Mouse (Mus musculus): ENCODE measurements at regions not wholly inside any gene's neighbourhood (a gene's known extent, or its start where the extent isn't known, plus 50 kb on each side); places are given as distances from the start of the nearest gene placed in this dataset.

DNA sequence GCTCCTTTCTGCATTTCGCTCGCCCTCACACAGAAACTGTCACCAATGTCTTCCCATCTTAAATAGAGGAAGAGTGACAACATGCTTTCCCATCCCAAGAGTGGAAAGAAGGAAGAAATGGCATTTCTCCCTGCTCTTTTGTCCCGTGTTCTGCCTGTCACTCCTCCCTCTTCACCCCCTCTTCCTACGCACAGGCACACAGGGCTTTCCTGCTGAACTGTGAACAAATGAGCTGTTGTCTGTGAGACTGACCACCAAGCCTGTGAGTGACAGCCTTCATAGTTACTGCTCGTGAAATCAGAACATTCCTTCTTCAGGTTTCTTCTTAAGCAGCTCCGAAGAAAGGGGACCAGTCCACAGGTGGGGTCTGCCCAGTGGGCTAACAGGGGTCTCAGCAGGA is 1134.8 kb upstream of the Gulo start:
- peaks cover 4% of the 10 kb centered on the region; the same call in 1 of the 2 replicates for H3K4me1 ChIP-seq (ENCODE audit: control insufficient read depth, insufficient read depth, low read length)
- H3K4me3 ChIP-seq (ENCODE audit: low read depth, low read length): no peak overlapping the region
- H3K4me2 ChIP-seq: no peak overlapping the region
- WGBS: 61% methylated on average over 6 of the region's 6 CpGs
- H3K27me3 ChIP-seq (ENCODE audit: control insufficient read depth, insufficient read depth, low read length): no peaks in the 10 kb centered on the region
- H3K36me3 ChIP-seq (ENCODE audit: control insufficient read depth, insufficient read depth, low read length): no peaks in the 10 kb centered on the region
- ATAC-seq (ENCODE audit: low FRiP score): no peak
- H3K9me3 ChIP-seq (ENCODE audit: control insufficient read depth, low read length): no peaks in the 10 kb centered on the region
- H3K27ac ChIP-seq (ENCODE audit: low read depth, low read length): no peak overlapping the region
- DNase-seq (ENCODE audit: low spot score, missing footprints): peak; percentile 81
- H3K9ac ChIP-seq (ENCODE audit: low read length): no peak overlapping the region

GRCm38 (mm10) chr14:67142556-67143250 is 1133.7 kb upstream of the Gulo start:
- Histone ChIP-seq H3K9ac (ENCODE audit: low read length) (no peak overlapping the region), H3K4me1 (ENCODE audit: control insufficient read depth, insufficient read depth, low read length) (peaks cover 4% of the 10 kb centered on the region; the same call in 1 of the 2 replicates), H3K4me3 (ENCODE audit: low read depth, low read length) (no peak overlapping the region), H3K9me3 (ENCODE audit: control insufficient read depth, low read length) (no peaks in the 10 kb centered on the region), H3K36me3 (ENCODE audit: control insufficient read depth, insufficient read depth, low read length) (no peaks in the 10 kb centered on the region), H3K27me3 (ENCODE audit: control insufficient read depth, insufficient read depth, low read length) (no peaks in the 10 kb centered on the region), H3K4me2 (no peak overlapping the region), H3K27ac (ENCODE audit: low read depth, low read length) (no peak overlapping the region)
- ATAC-seq (ENCODE audit: low FRiP score) (no peak), DNase-seq (ENCODE audit: low spot score, missing footprints) (peak; percentile 41)
- 79% methylated on average over 6 of the region's 6 CpGs for WGBS

DNA sequence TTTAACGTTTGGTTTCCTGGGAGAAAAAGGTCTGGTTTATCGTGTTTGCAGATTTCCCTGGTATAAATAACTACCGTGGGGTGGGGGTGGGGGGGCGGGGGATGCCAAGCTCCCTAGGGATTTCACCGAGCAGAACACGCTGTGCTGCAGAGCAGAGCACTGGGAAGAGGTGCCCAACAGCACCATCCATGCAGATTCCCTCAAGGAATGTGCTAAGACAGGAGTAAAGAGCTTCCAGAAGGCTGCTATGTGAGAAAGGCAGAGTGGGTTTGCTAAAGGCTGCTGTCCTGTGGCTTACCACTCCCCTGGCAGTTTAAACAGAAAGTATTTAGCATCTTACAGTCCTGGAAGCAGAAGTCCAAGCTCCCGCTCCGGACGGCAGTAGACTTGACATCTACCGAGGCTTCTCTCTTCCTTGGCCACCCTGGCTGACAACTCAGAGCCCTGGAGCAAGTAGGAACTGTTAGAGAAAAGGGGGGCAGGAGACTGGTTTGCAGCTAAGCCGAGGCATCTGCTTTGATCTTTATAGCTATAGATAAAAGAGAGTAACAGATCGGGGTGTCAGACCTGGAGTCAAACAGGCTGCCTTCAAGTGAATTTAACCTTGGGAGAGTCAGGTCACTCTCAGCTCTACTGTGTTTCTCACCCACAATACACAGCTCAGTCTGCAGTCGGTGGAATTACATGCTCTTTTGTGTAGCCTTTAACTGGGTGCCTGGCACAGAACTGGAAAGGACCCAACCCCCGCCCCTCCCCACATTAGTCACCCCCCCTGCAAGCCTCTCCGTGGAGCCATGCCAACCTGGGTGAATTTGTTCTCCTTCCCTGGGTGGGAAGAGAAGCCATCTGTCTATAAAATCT is 1132.8 kb upstream of the Gulo start:
- no peaks in the 10 kb centered on the region for H3K36me3 ChIP-seq (ENCODE audit: control insufficient read depth, insufficient read depth, low read length)
- H3K4me3 ChIP-seq (ENCODE audit: low read depth, low read length): no peak overlapping the region
- 51% methylated on average over 15 of the region's 15 CpGs for WGBS
- peak; percentile 66 for DNase-seq (ENCODE audit: low spot score, missing footprints)
- H3K9me3 ChIP-seq (ENCODE audit: control insufficient read depth, low read length): no peaks in the 10 kb centered on the region
- no peak overlapping the region for H3K27ac ChIP-seq (ENCODE audit: low read depth, low read length)
- no peak overlapping the region for H3K4me2 ChIP-seq
- ATAC-seq (ENCODE audit: low FRiP score): no peak
- H3K9ac ChIP-seq (ENCODE audit: low read length): no peak overlapping the region
- no peaks in the 10 kb centered on the region for H3K27me3 ChIP-seq (ENCODE audit: control insufficient read depth, insufficient read depth, low read length)
- H3K4me1 ChIP-seq (ENCODE audit: control insufficient read depth, insufficient read depth, low read length): peaks cover 4% of the 10 kb centered on the region; the same call in 1 of the 2 replicates

- DNase-seq (ENCODE audit: low spot score, missing footprints) (peak; percentile 67), ATAC-seq (ENCODE audit: low FRiP score) (no peak)
- WGBS: 77% methylated on average over 7 of the region's 7 CpGs
- H3K36me3 ChIP-seq (ENCODE audit: control insufficient read depth, insufficient read depth, low read length): no peaks in the 10 kb centered on the region
- H3K27me3 ChIP-seq (ENCODE audit: control insufficient read depth, insufficient read depth, low read length): no peaks in the 10 kb centered on the region
- no peak overlapping the region for H3K4me3 ChIP-seq (ENCODE audit: low read depth, low read length)
- H3K27ac ChIP-seq (ENCODE audit: low read depth, low read length): no peak overlapping the region
- no peak overlapping the region for H3K9ac ChIP-seq (ENCODE audit: low read length)
- no peaks in the 10 kb centered on the region for H3K9me3 ChIP-seq (ENCODE audit: control insufficient read depth, low read length)
- peaks cover 4% of the 10 kb centered on the region; the same call in 1 of the 2 replicates for H3K4me1 ChIP-seq (ENCODE audit: control insufficient read depth, insufficient read depth, low read length)
- no peak overlapping the region for H3K4me2 ChIP-seq
Measured at GRCm38 (mm10) chr14:67141151-67141550, 1132.1 kb upstream of the Gulo start.

GRCm38 (mm10) chr14:67139674-67140073 is 1130.7 kb upstream of the Gulo start:
- Histone ChIP-seq H3K9me3 (ENCODE audit: control insufficient read depth, low read length) (no peaks in the 10 kb centered on the region), H3K36me3 (ENCODE audit: control insufficient read depth, insufficient read depth, low read length) (no peaks in the 10 kb centered on the region), H3K4me2 (no peak overlapping the region), H3K27ac (ENCODE audit: low read depth, low read length) (no peak overlapping the region), H3K4me3 (ENCODE audit: low read depth, low read length) (no peak overlapping the region), H3K9ac (ENCODE audit: low read length) (no peak overlapping the region), H3K4me1 (ENCODE audit: control insufficient read depth, insufficient read depth, low read length) (peaks cover 12% of the 10 kb centered on the region), H3K27me3 (ENCODE audit: control insufficient read depth, insufficient read depth, low read length) (no peaks in the 10 kb centered on the region)
- DNase-seq (ENCODE audit: low spot score, missing footprints) (peak; percentile 17), ATAC-seq (ENCODE audit: low FRiP score) (no peak)

DNA sequence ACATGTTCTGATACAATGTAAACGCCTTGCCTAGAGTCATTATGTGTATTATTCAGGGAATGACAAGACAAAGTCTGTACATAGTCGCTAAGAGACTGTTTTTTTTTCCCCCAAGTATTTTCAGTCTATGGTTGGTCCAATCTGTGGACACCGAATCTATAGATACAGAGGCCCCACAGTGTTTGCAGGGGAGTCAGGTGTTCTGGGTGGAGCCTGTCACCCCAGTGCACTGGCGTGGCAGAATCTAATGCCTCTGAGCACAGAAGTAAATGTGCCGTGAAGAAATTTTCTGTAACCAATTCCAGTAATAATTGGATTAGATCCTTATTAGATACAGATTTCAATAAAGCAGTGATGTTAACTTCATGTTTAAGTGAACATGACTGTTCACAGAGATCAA is 1130.1 kb upstream of the Gulo start:
- Histone ChIP-seq H3K4me2 (no peak overlapping the region), H3K27ac (ENCODE audit: low read depth, low read length) (no peak overlapping the region), H3K36me3 (ENCODE audit: control insufficient read depth, insufficient read depth, low read length) (no peaks in the 10 kb centered on the region), H3K27me3 (ENCODE audit: control insufficient read depth, insufficient read depth, low read length) (no peaks in the 10 kb centered on the region), H3K4me1 (ENCODE audit: control insufficient read depth, insufficient read depth, low read length) (peaks cover 12% of the 10 kb centered on the region), H3K9me3 (ENCODE audit: control insufficient read depth, low read length) (no peaks in the 10 kb centered on the region), H3K4me3 (ENCODE audit: low read depth, low read length) (no peak overlapping the region), H3K9ac (ENCODE audit: low read length) (no peak overlapping the region)
- 77% methylated on average over 5 of the region's 5 CpGs for WGBS
- no peak for ATAC-seq (ENCODE audit: low FRiP score)
- peak; percentile 72 for DNase-seq (ENCODE audit: low spot score, missing footprints)

- DNase-seq (ENCODE audit: low spot score, missing footprints): no peak
- Histone ChIP-seq H3K36me3 (ENCODE audit: control insufficient read depth, insufficient read depth, low read length) (no peaks in the 10 kb centered on the region), H3K27me3 (ENCODE audit: control insufficient read depth, insufficient read depth, low read length) (no peaks in the 10 kb centered on the region), H3K4me1 (ENCODE audit: control insufficient read depth, insufficient read depth, low read length) (peaks cover 7% of the 10 kb centered on the region; the same call in 1 of the 2 replicates), H3K4me3 (ENCODE audit: low read depth, low read length) (no peak overlapping the region), H3K27ac (ENCODE audit: low read depth, low read length) (no peak overlapping the region), H3K4me2 (no peak overlapping the region), H3K9me3 (ENCODE audit: control insufficient read depth, low read length) (no peaks in the 10 kb centered on the region), H3K9ac (ENCODE audit: low read length) (no peak overlapping the region)
- no peak for ATAC-seq (ENCODE audit: low FRiP score)
- 33% methylated on average over 2 of the region's 2 CpGs for WGBS
Measured at GRCm38 (mm10) chr14:67136141-67136498, 1127.1 kb upstream of the Gulo start.

DNA sequence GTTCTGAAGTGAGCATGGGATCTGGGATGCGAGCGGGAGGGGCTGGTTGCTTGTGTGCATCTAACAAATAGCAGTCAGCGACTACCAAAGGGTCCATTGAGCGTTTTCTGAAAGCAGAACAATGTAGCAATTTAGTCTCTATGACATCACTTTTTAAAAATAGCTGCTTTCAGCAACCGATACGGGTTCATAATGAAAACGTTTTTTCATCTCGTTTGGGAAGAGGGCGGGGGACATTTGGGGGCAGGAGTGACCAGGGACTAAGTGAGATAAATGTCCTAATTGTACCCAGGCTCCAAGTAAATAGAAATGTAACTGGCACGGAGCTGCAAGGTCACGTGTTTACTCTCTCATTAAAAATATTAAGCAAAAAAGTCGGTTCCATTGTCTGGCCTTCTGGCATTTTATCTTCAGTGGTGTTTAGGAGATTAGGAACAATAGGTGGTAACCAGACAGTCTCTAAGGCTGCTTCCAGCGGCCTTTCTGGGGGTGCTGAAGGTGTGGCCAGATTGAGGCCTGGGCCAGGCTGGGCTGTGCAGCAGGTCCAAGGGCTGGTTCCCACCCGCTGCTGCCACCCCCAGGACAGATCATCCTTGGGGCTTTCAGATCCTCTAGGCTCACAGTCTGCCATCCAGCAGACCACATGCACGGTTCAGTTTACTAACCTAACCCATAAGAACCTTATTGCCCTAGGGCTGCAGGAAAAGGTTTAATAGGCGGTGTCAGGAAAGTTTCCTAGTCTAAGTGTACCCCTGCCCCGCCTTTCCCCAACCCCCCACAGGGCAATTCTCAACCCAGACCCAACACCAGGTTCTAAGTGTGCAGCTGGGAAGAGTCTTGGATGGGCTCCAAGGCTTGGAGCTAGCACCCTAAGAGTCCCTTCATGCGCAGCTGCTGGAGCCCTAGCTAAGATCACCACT is 1126.5 kb upstream of the Gulo start:
- Histone ChIP-seq H3K36me3 (ENCODE audit: control insufficient read depth, insufficient read depth, low read length) (no peaks in the 10 kb centered on the region), H3K27me3 (ENCODE audit: control insufficient read depth, insufficient read depth, low read length) (no peaks in the 10 kb centered on the region), H3K4me1 (ENCODE audit: control insufficient read depth, insufficient read depth, low read length) (peaks cover 7% of the 10 kb centered on the region; the same call in 1 of the 2 replicates), H3K4me2 (no peak overlapping the region), H3K4me3 (ENCODE audit: low read depth, low read length) (no peak overlapping the region), H3K27ac (ENCODE audit: low read depth, low read length) (no peak overlapping the region), H3K9me3 (ENCODE audit: control insufficient read depth, low read length) (no peaks in the 10 kb centered on the region), H3K9ac (ENCODE audit: low read length) (no peak overlapping the region)
- ATAC-seq (ENCODE audit: low FRiP score) (peak; percentile 40; the same call in 1 of the 2 replicates), DNase-seq (ENCODE audit: low spot score, missing footprints) (peak; percentile 82)
- 49% methylated on average over 18 of the region's 18 CpGs for WGBS
